Mouse (Mus musculus) effector memory CD4-positive, alpha-beta T cell, adult 5 months (primary cell): ENCODE results near the gene Ssh1. TPM values are rescaled to one million over a fixed set of nuclear protein-coding genes. Genes with fewer than 3 reads are reported as not detected.

Experiments
- polyA plus RNA-seq: library from polyadenylated mRNA; unstranded; fragments of 100-300 nt; shearing (Covaris generic); gene quantifications from one replicate; pipeline ENCODE4 v1.2.1, GENCODE M21; 2017

The Ssh1 gene
- polyA plus RNA-seq, result 31.8 TPM

GRCm38 (mm10) chr5:113993487-113994465 lies at the start of gene Ssh1:
TSS of gene Ssh1 (minus strand) at chr5:113993894.

GRCm38 (mm10) chr5:114003542-114003941 lies 9.8 kb upstream of the Ssh1 start, which contains the start of gene Dao:
TSS of gene Dao (plus strand) at chr5:114003703.

DNA sequence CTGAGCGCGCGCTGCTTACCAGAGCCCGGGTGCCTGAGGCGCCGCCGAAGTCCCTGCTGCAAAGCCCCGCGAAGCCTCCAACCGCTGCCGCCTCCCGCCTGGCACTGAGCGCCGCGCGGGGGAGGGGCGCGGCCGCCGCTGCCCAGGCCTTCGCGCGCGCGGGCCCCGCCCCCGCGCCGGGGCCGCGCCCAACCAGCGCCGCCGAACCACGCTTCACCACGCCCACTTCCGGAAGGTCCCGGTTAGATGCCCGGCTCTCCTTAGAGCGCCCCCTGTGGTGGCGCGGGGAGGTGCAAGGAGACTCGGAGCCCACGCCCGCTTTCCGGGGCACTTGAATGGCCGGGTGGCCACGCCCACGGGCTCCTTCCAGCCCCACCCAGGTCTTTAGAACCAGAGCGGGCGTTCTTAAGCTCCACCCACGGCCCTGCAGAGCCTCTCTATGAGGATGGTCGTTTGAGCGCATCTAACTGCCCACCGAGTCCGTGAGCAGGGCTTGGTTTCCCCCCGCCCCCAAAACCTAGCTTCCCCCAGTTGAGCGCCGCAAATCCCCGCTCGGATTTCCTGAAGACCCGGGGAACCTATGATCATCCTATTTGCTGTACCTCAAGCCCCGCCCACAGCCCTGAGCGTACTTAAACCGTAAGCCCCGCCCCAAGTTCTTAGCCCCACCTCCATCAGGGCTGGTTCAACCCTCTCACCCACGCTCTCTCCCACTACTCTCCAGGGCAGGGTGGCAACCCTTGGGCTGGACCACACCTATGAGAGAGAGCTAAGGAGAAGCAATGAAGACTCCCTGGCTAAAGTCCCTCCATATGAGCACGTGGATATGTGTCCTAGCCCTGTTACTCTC lies 84.9 kb downstream of the Ssh1 start, which contains the start of gene Coro1c:
Gene Coro1c (minus strand): TSS at position 167 of the 850 bp plus-strand sequence.

Other genes starting within 250 kb of the Ssh1 start
- 61.7 TPM for gene Sart3, start 221.4 kb downstream of the Ssh1 start, polyA plus RNA-seq
- gene Iscu, start 221.1 kb downstream of the Ssh1 start, polyA plus RNA-seq, result 92.7 TPM
- gene Tmem119, start 193.4 kb downstream of the Ssh1 start, polyA plus RNA-seq, result not detected
- 886 TPM for gene Selplg, start 161.2 kb downstream of the Ssh1 start, polyA plus RNA-seq
- 83.8 TPM for gene Coro1c, start 85.1 kb downstream of the Ssh1 start, polyA plus RNA-seq
- gene Dao, start 9.8 kb upstream of the Ssh1 start, polyA plus RNA-seq, result not detected
- gene Usp30, start 71.6 kb upstream of the Ssh1 start, polyA plus RNA-seq, result 5.4 TPM
- gene Svop, start 97.7 kb upstream of the Ssh1 start, polyA plus RNA-seq, result 0.11 TPM
- gene Alkbh2, start 134.3 kb upstream of the Ssh1 start, polyA plus RNA-seq, result 9.1 TPM
- 3.5 TPM for gene Ung, start 136.5 kb upstream of the Ssh1 start, polyA plus RNA-seq
- 0.77 TPM for gene Acacb, start 152.6 kb upstream of the Ssh1 start, polyA plus RNA-seq